Mouse (Mus musculus): ENCODE measurements around the gene Kdm5a. TPM values are rescaled to one million over a fixed set of nuclear protein-coding genes. Genes with fewer than 3 reads are reported as not detected.

Gene Kdm5a
- polyA plus RNA-seq, 1 experiment from 2014 or later: 38.5 TPM

DNA sequence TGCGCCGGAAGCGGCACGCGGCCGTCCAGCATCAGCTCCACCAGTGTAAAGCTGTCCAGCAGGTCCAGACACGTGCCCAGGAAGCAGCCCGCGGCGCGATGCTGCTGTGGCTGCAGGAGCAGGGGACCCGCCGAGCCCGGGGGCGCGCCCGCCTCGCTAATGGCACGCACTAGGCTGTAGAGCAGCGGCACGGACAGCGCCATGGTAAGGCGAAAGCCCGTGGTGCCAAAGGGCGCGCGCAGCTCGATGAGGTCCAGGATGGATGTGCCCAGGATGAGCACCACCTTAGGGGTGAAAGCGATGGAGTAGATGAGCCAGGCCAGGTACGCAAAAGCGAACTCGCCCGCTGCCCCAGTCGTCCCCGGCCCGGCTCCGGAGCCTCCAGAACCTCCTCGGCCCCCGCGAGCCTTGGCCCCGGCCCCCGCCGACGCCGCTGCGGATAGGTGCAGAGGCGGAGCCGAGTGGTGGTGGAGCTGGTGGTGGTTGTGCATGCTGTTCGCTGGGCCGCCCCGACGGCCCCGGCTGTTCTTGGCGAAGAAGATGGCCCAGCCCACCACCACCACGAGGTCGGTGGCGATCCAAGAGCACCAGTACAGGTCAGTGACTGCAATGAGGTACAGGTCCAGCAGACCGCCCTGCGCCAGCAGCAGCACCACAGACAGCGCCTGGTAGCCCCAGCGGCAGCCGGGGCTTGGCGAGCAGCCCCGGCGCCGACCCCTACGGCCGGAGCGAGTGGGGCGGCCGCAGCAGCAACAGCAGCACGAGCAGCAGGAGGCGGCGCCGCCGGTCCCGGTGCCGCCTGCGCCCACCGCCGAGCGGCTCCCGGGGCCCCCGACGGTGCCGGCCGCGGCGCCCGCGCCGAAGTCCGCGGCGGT is 128.8 kb downstream of the Kdm5a start:
- Histone ChIP-seq H3K9ac (ENCODE audit: low read length) (peak overlapping the region; percentile 64), H3K27me3 (ENCODE audit: control insufficient read depth, insufficient read depth, low read length) (peaks cover 43% of the 10 kb centered on the region), H3K4me3 (ENCODE audit: control insufficient read depth in 1 of 2, insufficient read depth in 1 of 2, low read depth in 1 of 2, low read length in 2 of 2) (peak overlapping the region; percentile 62 to 67), H3K36me3 (ENCODE audit: control insufficient read depth, insufficient read depth, low read length) (no peaks in the 10 kb centered on the region), H3K9me3 (ENCODE audit: control insufficient read depth, low read length) (no peaks in the 10 kb centered on the region), H3K4me2 (ENCODE audit: low read length) (peak overlapping the region; percentile 99), H3K4me1 (ENCODE audit: control insufficient read depth in 2 of 2, insufficient read depth in 2 of 2, low read length in 2 of 2) (peaks cover 5 to 22% of the 10 kb centered on the region in 2 experiments), H3K27ac (replicated peaks in 1 of 2; ENCODE audit: control insufficient read depth in 1 of 2, insufficient read depth in 1 of 2, low read depth in 2 of 2, low read length in 2 of 2) (no peak overlapping the region)
- ATAC-seq (ENCODE audit: insufficient number of reproducible peaks, insufficient read depth, low FRiP score, low read depth): 0 out of 2 replicates have a peak, but pooled peaks have one; percentile 2
- WGBS: under 1% methylated on average over 92 of the region's 95 CpGs

DNA sequence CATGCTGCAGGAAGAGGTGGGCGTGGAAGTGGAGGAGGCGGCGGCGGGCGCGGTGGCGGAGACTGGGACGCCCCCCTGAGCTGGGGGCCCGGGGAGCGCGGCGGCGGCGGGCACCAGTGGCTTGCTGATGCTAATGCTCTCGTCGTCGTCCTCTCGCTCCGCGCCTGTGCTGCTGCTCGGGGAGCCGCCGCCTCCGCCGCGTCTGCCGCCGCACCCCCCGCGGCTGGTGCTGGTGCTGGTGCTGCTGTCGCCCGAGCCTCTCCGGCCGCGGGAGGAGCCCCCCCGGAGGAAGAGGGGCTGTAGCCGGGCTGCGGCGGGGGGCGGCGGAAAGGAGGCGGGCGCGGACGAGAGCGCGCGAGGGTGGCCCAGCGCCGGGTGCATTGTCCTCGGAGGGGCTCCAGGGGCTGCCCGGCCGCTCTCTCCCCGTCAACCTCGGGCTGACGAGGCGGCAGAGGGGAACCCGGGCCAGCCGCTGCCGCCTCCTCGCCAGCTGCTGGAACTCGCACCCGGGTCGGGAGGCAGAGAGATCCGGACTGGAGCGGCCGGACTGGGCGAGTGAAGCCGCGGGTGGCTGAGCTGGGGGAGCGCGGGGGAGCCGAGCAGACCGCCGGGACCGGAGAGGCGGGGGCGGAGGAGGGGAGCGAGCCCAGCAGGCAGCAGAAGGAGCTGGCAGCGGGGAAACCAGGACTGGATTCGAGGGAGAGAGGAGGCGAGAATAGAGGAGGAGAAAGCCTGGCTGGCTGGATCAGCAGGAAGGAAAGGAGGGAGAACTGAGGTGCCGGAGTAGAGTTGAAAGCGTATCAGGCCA is 129.7 kb downstream of the Kdm5a start, which contains the start of gene Tmem121b:
Gene Tmem121b (minus strand): TSS at position 434 of the 808 bp plus-strand sequence.
- WGBS: under 1% methylated on average over 70 of the region's 84 CpGs
- H3K36me3 ChIP-seq (ENCODE audit: control insufficient read depth, insufficient read depth, low read length): no peaks in the 10 kb centered on the region
- H3K4me3 ChIP-seq (ENCODE audit: control insufficient read depth in 1 of 2, insufficient read depth in 1 of 2, low read depth in 1 of 2, low read length in 2 of 2): peak within 1 kb of the TSS; percentile 62 to 67
- peak within 1 kb of the TSS; percentile 99 for H3K4me2 ChIP-seq (ENCODE audit: low read length)
- H3K9ac ChIP-seq (ENCODE audit: low read length): peak within 1 kb of the TSS; percentile 64
- peaks cover 5 to 22% of the 10 kb centered on the region in 2 experiments for H3K4me1 ChIP-seq (ENCODE audit: control insufficient read depth in 2 of 2, insufficient read depth in 2 of 2, low read length in 2 of 2)
- ATAC-seq (ENCODE audit: insufficient number of reproducible peaks, insufficient read depth, low FRiP score, low read depth): peak; percentile 23; the same call in 1 of the 2 replicates
- H3K9me3 ChIP-seq (ENCODE audit: control insufficient read depth, low read length): no peaks in the 10 kb centered on the region
- H3K27me3 ChIP-seq (ENCODE audit: control insufficient read depth, insufficient read depth, low read length): peaks cover 43% of the 10 kb centered on the region
- H3K27ac ChIP-seq (replicated peaks in 1 of 2; ENCODE audit: control insufficient read depth in 1 of 2, insufficient read depth in 1 of 2, low read depth in 2 of 2, low read length in 2 of 2): no peak within 1 kb of the TSS

Other genes starting within 250 kb of the Kdm5a start
- 0.30 and 0.35 TPM in 2 replicates for gene D330020A13Rik, start 69.8 kb upstream of the Kdm5a start, polyA plus RNA-seq (2014; fragmentation: Nextera tagmentation; extraction: Ambion mirVana)
- 0.19 and 0.26 TPM in 2 replicates for gene B4galnt3, start 69.6 kb upstream of the Kdm5a start, polyA plus RNA-seq (2014; fragmentation: Nextera tagmentation; extraction: Ambion mirVana)
- gene Ccdc77, start 250 bp downstream of the Kdm5a start, polyA plus RNA-seq (2014; fragmentation: Nextera tagmentation; extraction: Ambion mirVana): 21.1 and 21.8 TPM in 2 replicates
- 1.8 and 2.3 TPM in 2 replicates for gene Il17ra, start 99.1 kb downstream of the Kdm5a start, polyA plus RNA-seq (2014; fragmentation: Nextera tagmentation; extraction: Ambion mirVana)
- gene Tmem121b, start 129.7 kb downstream of the Kdm5a start, polyA plus RNA-seq (2014; fragmentation: Nextera tagmentation; extraction: Ambion mirVana): 0.04 and 0.07 TPM in 2 replicates
- 11.7 and 14.1 TPM in 2 replicates for gene Hdhd5, start 167.2 kb downstream of the Kdm5a start, polyA plus RNA-seq (2014; fragmentation: Nextera tagmentation; extraction: Ambion mirVana)